Mouse (Mus musculus) small intestine, adult 2 months (tissue): Measurements from ENCODE around the gene Nr4a1.

Experiments used
- CTCF ChIP-seq: fragments of 200-500 bp; IDR thresholded peaks from 2 replicates; pipeline ENCODE4 v1.5.1; 2012; ENCODE audit warnings: low read depth, mild to moderate bottlenecking, control low read depth, inconsistent platforms, low read length, moderate library complexity, mixed read lengths; ENCODE audit not compliant: insufficient replicate concordance, insufficient read length; ENCODE audit errors: extremely low read depth
- POLR2A ChIP-seq: fragments of 200-500 bp; IDR thresholded peaks from 2 replicates; pipeline ENCODE4 v1.6.1; 2012; ENCODE audit warnings: low read depth, mild to moderate bottlenecking, control low read depth, inconsistent platforms, low read length, moderate library complexity

DNA sequence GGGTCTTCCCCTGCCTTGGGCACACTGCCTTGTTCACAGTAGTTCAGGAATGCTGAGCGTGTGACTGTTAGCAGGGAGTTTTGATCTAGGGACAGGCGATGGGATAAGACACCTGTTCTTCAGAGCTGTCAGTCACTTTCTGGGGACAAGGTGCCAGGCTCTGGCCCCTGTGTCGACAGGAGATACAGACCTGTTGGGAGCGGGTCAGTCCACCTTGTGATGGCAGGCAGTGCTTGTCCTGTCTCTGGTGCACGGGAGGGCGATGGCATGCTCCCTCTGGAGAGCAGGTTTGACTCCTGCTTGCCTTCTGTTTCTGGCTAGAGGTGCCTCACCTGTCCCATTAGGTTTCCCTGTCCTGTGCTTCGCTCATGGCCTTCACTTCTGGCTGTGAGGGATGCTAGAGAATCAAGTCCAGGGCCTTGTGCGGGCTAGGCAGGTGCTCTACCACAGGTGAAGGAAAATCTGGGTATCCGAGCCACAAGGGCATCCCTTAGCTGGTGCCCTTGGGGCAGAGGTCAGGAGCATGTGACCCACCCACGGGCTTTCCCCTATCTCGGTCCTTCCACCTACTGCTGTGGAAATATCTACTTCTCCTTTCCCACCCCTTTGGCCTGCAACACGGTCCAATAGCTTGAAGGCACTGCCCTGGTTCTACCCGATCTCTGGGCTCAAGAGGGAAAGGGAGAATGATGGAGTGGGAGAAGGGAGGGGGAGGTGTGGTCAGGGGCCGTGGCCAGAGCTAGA, 2.6 kb downstream of the Nr4a1 start:
- TF ChIP-seq CTCF = no peak
- no peak for TF ChIP-seq POLR2A
